Mouse (Mus musculus) adrenal gland, adult (tissue): ENCODE data around the gene Cmtm1.

Experiments used
- DNase-seq, 2 experiments: peaks; one replicate each; pipeline ENCODE4 v3.0.0; 2022 to 2023; ENCODE audit warnings: low spot score in 1 of 2; ENCODE audit not compliant: inconsistent age in 2 of 2

Cmtm1 gene

GRCm38 (mm10) chr8:104247054-104247907, 62.7 kb downstream of the Cmtm1 start:
- peak; percentile 45 to 60 for DNase-seq

DNA sequence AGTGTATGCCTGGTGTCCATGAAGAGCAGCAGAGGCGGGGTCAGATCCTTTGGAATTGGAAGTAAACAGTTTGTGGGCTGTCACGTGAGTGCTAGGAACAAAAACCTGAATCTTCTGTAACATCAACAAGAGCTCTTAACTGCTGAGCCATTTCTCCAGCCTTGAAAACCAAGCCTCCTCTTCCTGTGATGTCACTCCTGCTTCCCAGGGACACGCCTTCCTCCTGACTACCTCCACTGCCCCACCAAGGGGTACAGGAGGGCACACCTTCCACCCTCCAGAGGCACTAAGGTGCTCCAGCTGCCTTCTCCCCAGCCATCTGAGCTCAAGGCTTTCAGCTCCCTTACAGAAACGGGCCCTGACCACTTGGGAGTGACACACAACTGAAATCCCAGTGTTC, 63.3 kb downstream of the Cmtm1 start:
- no peak for DNase-seq
